Mouse (Mus musculus) mouse embryonic stem cell (cell line): ENCODE measurements around the gene Tanc1.

Experiments
- in situ Hi-C, 2 experiments: fragments of 300-500 bp; cut with MboI; formaldehyde crosslinking; loops; 1 replicate in 1 of 2; 3 replicates in 1 of 2; pipeline ENCODE4 v1.14.3; 2019 to 2020; ENCODE audit warnings: low sequenced_read_pairs in 2 of 2, low pct_unique_long_range_greater_than_20kb in 1 of 2, mixed read lengths in 1 of 2; ENCODE audit not compliant: unreplicated experiment in 1 of 2

Tanc1 gene

DNA sequence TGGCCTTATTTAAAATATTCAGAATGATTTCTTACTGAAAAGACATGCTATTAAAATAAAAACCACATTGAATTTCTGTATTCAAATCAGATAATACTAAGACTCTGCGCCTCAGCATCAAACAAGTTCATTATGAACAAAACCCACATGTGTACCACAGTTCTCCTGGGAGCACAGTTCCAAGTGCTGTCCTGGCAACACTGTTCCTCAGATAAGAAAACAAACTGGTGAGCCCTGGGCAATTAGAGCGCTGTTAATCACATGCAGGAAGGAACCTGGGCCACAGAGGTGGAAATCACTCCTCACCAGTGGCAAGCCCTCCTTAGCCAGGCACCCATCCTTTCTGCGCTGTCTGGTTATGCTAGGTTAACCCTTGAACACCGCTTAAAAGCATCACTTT lies 265.5 kb downstream of the Tanc1 start:
- in situ Hi-C loops: no loop called here

DNA sequence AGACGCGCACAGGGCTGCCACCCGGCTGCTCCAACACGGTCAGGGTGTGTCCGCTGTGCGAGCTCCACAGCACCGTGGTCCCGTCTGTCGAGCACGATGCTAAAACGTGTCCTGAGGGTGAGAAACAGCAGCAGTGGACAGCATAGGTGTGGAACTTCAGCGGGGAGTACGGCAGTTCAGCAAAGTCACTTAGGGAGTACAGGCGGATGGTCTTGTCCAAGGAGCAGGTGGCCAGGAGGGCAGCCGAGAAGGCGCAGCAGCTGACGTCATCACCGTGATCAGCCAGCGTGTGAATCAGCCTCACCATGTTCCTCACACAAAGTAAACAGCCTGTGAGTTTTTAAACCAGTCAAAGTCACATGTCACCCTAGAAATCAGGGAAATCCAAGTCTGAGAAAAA lies 266.4 kb downstream of the Tanc1 start:
- in situ Hi-C loops: no loop called here

GRCm38 (mm10) chr2:59881404-59881803 lies 269.6 kb downstream of the Tanc1 start:
- in situ Hi-C loops: no loop called here

DNA sequence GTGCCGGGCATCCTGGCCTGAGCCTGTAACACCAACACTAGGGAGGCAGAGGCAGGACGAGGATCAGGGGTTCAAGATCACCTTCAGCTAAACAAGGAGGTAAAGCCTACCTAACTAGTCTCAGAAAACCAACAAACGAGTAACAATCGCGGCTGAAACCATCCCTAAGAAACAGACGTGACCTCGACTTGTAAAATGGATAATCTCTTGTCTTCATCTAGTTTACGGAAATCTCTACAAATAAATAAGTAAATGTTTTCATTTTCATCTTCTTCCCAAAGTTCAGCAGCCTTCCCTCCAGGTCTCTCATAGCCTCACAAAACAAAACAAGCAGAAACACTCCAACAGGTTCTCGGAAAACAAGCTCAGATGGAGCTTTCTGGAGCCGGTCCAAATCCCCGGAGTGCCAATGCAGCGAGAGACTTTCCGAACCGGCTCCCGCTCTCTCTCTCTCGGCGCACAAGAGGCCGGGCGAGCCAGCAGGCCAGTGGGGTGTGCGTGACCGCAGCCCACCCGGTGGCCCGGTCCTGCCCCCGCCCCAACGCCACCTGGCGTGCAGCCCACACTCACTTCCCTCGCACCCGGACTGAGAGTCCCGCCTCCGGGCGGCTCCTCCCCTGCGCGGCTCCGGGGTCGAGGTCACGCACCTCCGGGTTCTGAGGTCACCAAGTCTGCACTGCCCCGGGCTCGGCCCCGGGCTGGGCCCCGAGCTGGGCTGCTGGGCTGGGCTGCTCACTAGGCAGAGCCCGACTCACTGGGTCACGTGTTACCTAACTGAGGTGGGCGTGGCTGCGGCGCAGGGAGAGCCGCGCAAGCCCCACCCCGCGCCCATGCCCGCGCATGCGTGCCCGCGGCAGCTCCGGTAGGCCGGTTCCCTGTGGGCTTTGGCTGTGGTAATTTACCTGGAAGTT lies 270.2 kb downstream of the Tanc1 start, which contains the start of gene Wdsub1:
Gene Wdsub1 (minus strand): TSS at position 761 of the 911 bp plus-strand sequence.
- in situ Hi-C loops: no loop called here

GRCm38 (mm10) chr2:59882742-59883281 lies 271.0 kb downstream of the Tanc1 start:
- in situ Hi-C loops: no loop called here

DNA sequence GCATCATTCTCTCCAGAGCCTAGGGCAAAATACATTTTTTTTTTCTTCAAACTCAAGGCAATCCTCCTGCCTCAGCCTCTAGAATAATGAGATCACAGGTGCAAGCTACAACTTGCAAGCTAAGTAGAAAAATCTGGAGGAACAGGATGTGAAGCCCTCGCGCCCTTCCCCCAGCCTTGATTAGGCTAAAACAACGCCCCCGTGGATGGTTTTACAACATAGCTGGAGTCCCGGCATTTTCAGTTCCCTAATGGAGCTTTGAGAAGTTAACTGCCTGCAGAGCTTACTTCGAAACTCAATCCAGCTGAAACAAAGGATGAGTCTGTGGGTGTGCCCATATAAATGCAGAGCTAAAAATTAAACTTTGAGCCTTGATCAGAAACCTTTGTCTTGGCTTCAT lies 277.9 kb downstream of the Tanc1 start:
- in situ Hi-C loops: no loop called here
